Mouse (Mus musculus) duodenum, adult 2 months (tissue): Measurements from ENCODE around the gene Mavs. TPM values are rescaled to one million over a fixed set of nuclear protein-coding genes. Genes with fewer than 3 reads are reported as not detected.

Source experiments
- polyA plus RNA-seq: library from polyadenylated mRNA; depleted of rRNA; stranded (reverse); fragments of >200 nt; gene quantifications from 2 replicates; pipeline ENCODE4 v1.2.3, GENCODE M21; 2012; ENCODE audit warnings: low replicate concordance; rRNA removed

Mavs gene
- polyA plus RNA-seq = 58.0 and 95.8 TPM in 2 replicates

DNA sequence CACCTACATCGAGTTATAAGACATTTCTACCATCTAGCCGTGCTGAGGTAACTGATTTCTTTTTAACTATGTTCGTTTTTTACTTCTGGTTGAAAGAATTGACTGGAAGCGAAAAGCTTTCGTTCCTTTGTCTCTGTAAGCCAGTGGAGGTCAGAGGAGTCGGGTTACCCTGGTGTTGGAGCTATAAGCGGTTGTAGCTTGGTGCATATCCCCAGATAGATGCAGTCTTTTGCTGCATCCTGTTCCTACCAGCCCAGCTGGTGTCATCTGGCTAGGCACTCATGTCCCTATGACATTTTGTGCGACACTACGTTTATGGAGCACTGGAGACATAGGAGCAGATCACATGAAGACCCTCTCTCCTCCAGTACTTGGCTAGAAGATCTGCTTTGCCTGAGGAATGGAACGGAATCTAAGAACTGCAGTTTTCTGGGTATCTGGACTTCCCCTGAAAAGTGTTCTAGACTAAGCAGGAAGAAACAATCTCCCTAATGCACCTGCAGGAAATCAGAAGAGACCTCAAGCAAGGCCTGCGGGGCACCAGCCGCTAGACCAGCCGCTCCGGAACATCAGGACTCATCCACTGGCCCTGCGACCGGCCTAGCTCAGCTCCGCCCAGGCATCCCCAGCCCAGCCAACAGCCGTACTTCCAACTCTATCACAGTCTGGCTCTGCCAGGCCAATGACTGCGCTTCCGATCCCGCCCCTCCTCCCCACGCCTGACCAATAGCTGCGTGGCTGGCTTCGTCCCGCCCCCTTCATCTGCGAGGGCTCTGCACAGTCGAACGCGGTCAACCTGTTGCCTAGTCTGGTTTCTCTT, at the start of gene Mavs:
TSS of gene Mavs (plus strand) at position 757 of the 820 bp plus-strand sequence.

DNA sequence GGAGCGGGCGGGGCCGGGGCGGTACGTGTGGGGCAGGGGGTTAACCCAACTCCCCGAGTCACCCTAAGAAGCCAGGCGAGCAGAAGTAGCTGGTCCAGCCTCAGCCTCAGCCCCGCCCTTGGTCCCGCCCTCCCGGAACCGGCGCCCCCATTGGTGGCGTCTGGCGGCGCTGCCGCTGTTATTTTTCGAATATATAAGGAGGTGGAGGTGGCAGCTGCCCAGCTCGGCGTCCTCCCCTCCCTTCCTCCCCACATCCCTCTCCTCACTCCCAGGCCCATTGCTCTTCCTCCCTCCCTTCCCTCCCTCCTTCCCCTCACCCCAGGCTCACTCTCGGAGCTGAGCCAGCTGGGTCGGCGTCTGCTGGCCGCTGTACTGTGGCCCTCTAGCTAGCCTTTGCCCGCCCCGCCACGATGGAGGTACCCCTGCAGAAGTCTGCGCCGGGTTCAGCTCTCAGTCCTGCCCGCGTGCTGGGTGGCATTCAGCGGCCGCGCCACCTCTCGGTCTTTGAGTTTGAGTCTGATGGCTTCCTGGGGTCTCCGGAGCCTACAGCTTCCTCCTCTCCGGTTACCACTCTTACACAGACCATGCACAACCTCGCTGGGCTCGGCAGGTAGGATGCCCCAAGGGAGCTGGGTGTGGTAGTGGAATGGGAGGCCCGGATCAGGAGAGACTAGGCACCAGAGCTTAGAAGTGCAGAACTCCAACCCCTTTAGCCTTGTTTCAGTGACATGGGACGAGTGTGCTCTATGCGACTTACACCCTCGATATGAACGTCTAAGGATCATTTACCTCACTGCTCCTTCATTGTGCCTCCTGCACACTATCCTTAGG, 46.9 kb upstream of the Mavs start, which contains the start of the genes Cdc25b and Spef1:
TSS of gene Cdc25b (plus strand) at position 179 of the 831 bp plus-strand sequence.
TSS of gene Spef1 (minus strand) at position 512 of the 831 bp plus-strand sequence.

DNA sequence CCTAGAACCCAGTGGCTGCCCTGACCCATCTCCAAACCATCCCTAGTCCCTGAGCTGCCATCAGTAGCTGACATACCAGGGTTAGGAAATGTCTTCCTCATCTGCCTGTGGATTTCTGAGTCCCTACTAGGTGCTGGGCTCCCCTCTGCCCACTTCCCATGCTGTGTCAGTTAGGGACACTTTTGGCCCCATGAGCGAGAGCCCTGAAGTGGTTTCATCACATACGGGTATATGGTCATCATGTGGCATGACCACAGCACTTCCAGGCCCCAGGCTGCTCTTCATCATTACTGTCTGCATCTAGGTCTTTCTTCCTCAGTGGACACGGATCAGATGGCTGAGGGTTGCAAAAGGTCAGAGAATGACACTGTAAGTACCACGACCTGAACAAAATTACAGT, 27.1 kb upstream of the Mavs start, which contains the start of gene Ap5s1:
TSS of gene Ap5s1 (plus strand) at position 301 of the 400 bp plus-strand sequence.

DNA sequence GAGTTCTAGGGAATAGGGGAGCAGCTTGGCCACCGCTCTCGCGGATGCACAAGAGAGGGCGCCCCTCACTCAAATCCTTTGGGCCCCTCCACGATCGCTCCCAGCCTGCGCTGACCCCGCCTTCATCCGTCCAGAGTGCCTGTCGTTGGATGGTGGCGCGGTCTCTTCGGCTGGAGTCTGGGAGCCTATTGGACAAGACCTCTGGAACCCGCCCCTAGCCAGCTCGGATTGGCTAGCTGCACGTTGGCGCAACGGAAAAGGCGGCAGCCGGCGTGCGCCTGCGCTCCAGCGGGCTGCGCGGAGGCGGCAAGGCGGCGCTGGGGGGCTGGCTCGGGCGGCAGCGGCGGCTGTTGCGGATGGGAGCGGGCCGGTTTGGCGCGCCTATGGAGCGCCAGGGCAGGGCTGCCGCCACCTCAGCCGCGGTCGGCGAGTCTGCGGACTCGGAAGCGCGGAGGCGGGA, 28.4 kb downstream of the Mavs start, which contains the start of gene Pank2:
TSS of gene Pank2 (plus strand) at position 283 of the 460 bp plus-strand sequence.

Other genes with a start within 250 kb of the Mavs start
- 20.6 and 32.7 TPM in 2 replicates for gene Gfra4, start 191.0 kb upstream of the Mavs start, polyA plus RNA-seq
- gene Adam33, start 170.2 kb upstream of the Mavs start, polyA plus RNA-seq = 11.9 and 25.9 TPM in 2 replicates
- gene Siglec1, start 147.3 kb upstream of the Mavs start, polyA plus RNA-seq = 1.0 and 2.0 TPM in 2 replicates
- 2.6 and 2.9 TPM in 2 replicates for gene Hspa12b, start 106.8 kb upstream of the Mavs start, polyA plus RNA-seq
- gene Gm11037, start 100.6 kb upstream of the Mavs start, polyA plus RNA-seq = not detected in 2 replicates
- 69.0 and 100 TPM in 2 replicates for gene 1700037H04Rik, start 74.0 kb upstream of the Mavs start, polyA plus RNA-seq
- gene Cenpb, start 54.0 kb upstream of the Mavs start, polyA plus RNA-seq = 94.1 and 105 TPM in 2 replicates
- 18.4 and 26.6 TPM in 2 replicates for gene Cdc25b, start 47.1 kb upstream of the Mavs start, polyA plus RNA-seq
- 9.3 and 10.6 TPM in 2 replicates for gene Spef1, start 46.8 kb upstream of the Mavs start, polyA plus RNA-seq
- 75.0 and 170 TPM in 2 replicates for gene Ap5s1, start 27.0 kb upstream of the Mavs start, polyA plus RNA-seq
- gene Pank2, start 28.4 kb downstream of the Mavs start, polyA plus RNA-seq = 4.7 and 9.9 TPM in 2 replicates
- 1.0 and 1.1 TPM in 2 replicates for gene Rnf24, start 118.8 kb downstream of the Mavs start, polyA plus RNA-seq